Mouse (Mus musculus) c-Kit-positive CD71-negative TER-119-negative erythroid progenitor cells, embryonic 14.5 days (primary cell): ENCODE measurements around the gene Tnfrsf11a.
"Not testable (repeated sequence)": the region's sequence is repeated elsewhere in the genome, so short reads cannot be mapped to it uniquely, and the experiment has no call there.

Experiments used
- DNase-seq: peaks from one replicate; pipeline ENCODE4 v3.0.0-alpha.2; 2013; ENCODE audit warnings: low read depth

Tnfrsf11a gene

DNA sequence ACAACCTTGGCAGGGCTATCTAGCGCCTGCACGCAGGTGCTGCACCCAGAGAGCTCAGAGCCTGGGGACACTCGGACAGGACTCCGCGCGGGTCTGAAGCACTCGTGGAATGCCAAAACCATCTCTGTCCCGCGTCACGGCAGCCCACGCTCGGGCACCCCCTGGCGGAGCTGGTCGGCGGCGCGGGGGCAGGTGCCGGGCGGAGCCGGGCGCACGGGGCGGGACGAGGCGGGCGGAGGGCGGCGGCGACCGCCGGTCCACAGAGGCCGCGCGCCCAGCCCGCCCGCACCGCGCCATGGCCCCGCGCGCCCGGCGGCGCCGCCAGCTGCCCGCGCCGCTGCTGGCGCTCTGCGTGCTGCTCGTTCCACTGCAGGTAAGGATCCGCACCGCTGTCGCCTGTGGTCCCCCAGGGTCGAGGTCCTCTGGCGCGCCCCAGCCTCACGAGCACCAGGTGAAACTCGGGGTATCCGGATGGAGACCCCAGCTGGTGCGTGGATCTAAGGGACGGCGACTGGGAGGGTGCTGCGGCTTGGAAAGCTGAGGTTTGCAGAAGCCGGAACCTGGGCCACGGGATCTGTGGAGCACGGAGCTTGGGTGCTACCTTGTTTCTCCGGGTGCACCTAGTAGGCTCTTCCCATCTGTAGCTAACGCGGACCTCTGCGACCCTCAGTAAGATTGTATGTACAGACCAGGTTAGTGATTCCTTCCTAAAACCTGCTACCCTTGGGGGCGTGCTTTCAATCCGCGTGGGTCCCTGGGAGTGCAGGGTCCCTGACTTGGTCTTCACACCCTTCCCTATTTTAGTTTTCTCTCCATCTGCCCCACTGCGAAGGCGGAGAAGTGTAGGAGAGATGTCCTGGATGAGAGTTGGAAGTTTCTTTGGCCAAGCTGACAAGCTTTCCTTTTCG lies at the start of gene Tnfrsf11a:
Gene Tnfrsf11a, plus strand, starts transcription at position 262 of the 908 bp plus-strand sequence.
- no peak for DNase-seq

DNA sequence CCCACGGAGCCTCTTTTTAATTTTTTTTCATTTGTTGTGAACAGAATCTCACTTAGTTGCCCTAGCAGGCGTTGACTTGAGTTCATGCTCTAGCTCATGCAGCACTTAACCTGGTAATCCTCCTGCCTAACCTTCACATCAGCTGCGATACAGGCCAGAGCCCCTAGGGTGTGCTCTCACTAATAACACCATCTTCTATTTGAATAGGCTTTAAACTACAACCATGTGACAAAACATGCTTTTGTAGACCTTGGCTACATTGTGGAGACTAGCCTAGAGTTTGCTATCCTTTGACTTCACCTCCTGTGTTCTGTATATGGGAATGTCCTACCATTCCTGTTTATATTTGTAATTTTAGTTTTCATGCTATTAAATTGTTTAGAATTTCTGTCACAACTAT lies 45.2 kb upstream of the Tnfrsf11a start:
- no peak for DNase-seq

- DNase-seq = no peak
Observed at GRCm38 (mm10) chr1:105738334-105738733, 42.2 kb upstream of the Tnfrsf11a start.

DNA sequence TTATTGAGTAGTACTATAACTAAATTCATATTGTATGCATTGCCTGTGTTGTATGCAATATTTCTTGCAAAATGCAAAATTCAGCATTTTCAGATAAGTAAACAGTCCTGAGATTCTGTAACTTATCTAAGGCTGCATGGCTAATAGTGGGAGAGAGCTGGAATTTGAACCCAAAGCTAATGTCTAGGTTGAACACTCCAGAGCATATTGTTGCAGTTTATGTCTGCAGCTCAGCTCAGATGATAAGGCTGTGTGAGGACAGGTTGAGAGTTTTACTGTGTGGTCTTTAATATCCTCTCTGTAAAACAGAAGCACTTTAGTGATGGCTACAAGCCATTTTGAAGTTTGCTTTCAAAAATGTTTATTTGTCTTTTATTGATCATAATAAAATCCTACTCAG lies 41.0 kb upstream of the Tnfrsf11a start:
- no peak for DNase-seq

GRCm38 (mm10) chr1:105742481-105742880 lies 38.0 kb upstream of the Tnfrsf11a start:
- DNase-seq = no peak

- DNase-seq = no peak
Observed at GRCm38 (mm10) chr1:105746444-105746843, 34.1 kb upstream of the Tnfrsf11a start.

GRCm38 (mm10) chr1:105746858-105747596 lies 33.5 kb upstream of the Tnfrsf11a start:
- DNase-seq = no peak

DNA sequence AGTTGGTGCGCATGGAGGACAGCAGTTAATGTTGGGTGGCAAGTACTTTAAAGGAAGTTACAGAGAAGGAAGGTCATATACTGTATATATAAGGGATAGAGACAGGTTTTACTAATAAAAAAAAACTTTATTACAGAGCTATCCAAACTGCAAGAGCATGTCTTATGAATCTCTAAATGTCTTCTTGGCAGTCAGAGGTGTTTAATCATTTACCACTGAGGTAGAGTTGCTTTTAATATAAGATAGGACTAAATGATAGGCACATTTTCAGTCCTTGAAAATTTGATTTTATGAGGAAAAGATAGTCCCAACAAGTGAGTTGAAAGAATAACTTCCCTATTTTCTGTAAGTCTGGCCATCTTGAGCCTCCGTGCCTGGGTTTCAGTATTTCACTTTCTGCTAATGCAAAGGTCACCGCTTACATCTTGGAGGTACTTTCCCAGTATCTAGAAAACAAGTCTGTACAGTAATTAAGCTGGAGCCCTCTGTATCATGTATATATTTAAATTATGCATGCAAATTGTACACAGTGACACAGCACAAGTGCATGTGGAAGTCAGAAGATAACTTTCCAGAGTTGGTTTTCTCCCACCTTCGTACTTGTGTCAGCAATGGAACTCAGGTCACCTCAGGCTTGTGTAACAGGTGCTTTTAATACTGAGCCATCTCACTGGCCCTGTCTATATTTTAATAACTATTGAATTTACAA lies 32.3 kb upstream of the Tnfrsf11a start:
- DNase-seq = no peak

DNA sequence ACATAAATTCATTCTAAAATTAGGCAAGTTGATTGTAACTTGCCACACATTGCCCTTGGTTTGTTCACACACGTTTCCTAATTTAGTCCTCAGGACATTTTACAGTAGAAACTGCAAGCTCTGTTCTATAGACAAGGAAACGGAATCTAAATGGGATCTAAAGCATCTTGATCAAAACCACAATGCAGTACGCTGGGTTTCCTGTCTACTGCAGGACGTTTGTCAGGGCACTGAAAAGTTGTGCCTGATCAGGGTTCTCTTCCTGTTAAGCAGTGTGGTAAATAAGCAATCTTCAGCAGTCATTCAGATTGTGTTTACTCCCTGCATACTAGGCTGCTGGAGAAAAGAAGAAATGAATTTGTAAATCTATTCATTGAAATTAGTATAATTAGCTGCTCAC lies 28.3 kb upstream of the Tnfrsf11a start:
- no peak for DNase-seq

DNA sequence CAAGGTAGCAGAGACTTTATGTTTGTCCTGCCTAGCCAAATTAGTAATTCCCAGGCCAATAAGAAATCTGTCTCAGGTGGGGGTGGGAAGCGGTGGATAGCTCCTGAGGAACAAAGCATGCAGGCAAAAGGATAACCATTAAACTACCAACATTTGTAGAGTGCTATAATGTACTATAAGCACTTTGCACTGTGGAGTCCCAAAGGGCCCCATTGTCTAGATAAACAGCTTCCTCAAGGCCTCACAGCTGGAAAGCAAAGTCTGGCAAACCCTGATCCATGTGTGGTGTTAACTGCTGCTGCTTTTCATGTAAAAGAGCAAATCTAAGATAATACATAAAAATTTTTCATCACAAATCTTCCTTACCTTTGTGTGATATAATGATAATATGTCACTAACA lies 27.6 kb upstream of the Tnfrsf11a start:
- no peak for DNase-seq

DNA sequence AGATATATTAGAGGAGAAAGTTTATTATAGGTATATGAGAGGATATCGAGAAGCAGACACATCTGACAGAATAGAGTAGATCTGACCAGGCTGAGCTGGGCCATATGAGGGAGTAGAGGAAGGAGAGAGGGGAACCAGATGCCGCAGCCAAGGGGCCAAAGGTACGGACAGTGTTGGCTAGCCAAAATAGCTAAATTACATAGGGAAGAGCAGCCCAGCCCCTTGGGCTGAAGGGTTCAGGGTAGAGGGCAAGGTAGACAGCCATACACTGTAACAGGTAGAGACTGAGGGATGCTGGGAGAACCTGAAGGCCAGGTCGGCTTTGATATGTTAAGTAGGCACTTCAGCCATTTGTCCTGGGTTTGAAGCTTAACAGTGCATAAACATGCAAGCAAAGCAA lies 21.7 kb upstream of the Tnfrsf11a start:
- DNase-seq = no peak

GRCm38 (mm10) chr1:105759422-105760165 lies 20.9 kb upstream of the Tnfrsf11a start:
- no peak for DNase-seq

GRCm38 (mm10) chr1:105765586-105765985 lies 14.9 kb upstream of the Tnfrsf11a start:
- no peak for DNase-seq

GRCm38 (mm10) chr1:105766099-105766498 lies 14.4 kb upstream of the Tnfrsf11a start:
- DNase-seq = not testable (repeated sequence)

DNA sequence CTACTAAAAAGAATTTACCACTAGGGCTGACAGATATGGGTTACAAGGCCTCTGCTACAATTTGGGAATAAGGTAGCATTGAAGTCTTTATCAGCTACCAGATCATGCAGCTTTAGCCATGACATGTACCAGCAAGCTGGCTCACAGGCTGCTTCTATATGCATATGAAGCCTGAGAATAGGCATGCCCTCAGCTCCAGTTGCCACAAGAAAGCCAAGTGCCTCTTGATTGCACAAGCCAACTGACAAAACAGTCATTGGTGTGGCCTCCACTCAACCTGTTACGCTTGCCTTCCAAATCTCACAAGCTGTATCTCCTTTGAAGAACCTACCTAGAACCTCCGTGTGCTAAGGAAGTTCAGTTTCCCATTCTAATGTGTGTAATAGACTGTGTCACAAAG lies 12.1 kb upstream of the Tnfrsf11a start:
- no peak for DNase-seq

DNA sequence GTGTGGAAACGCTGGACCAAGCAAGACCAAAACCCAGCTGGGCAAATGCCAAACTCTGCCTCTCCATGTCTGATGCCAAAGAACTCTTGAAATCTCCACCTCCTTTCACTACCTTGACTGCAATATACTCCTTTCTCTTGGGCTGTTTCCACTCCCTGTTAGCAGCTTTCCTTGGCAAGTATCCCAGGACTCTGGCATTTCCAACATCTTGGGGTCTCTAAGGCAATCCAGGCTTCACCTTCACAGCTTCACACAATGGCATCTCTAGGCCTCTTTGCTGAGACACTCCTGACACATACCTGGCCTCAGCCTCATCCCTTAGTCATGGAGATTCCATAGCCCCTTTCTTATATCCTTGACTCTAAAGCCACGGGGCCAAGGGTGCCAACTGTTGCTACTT lies 9.8 kb upstream of the Tnfrsf11a start:
- DNase-seq = no peak

- DNase-seq = no peak
Observed at GRCm38 (mm10) chr1:105776426-105776825, 4.1 kb upstream of the Tnfrsf11a start.

DNA sequence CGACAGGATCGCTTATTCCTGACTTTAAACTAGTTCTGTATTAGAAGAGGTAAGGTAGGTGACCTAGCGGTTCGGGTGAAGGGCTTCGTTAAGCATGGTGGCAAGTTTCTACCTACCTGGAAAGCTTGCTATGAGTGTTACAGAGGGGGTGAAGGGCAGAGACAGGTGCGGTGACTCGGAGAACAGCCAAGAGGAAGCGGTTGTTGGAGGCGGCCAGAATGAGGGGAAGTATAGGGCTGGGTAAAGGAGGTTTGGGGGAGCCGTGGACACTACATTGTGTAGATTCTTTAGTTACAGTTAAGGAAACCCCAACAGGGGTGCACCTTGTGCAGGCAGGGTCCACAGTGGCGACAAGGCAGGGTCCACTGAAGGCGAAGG lies 450 bp upstream of the Tnfrsf11a start:
- DNase-seq = no peak

DNA sequence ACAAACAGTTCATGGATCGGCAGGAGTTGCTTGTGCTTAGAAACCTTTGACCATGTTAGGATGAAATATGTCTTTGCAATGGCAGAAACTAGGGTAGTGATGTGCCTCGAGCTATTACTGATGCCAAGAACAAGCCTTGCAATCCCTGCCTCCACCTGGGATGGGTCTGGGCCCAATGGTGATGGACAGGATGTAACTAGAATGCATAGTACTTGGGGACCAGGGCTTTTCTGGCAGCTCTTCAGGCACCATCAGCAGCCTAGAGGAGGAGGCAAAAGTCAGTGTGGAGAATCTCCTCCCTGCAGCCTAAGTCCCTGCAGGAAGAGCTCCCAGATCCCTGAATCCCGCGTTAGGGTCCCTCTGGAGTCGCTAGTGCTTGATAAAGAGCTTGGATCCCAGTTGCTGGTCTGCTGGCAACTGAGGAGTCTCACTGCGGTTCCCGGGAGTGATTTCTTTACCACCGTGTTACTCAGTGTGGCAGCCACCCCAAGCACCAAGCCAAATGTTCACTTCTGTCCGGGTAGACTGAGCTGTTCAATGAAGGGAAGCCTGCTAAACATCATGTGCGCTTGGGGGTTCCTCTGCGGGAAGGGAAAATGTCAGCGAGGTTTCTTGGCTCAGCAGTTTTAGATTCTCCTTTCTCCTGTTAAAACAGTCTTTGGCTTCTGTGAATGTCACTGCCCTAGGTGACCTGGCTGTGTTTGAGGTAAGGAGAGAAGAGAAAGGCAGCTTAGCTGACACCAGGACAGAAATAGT lies 1.1 kb downstream of the Tnfrsf11a start:
- no peak for DNase-seq

DNA sequence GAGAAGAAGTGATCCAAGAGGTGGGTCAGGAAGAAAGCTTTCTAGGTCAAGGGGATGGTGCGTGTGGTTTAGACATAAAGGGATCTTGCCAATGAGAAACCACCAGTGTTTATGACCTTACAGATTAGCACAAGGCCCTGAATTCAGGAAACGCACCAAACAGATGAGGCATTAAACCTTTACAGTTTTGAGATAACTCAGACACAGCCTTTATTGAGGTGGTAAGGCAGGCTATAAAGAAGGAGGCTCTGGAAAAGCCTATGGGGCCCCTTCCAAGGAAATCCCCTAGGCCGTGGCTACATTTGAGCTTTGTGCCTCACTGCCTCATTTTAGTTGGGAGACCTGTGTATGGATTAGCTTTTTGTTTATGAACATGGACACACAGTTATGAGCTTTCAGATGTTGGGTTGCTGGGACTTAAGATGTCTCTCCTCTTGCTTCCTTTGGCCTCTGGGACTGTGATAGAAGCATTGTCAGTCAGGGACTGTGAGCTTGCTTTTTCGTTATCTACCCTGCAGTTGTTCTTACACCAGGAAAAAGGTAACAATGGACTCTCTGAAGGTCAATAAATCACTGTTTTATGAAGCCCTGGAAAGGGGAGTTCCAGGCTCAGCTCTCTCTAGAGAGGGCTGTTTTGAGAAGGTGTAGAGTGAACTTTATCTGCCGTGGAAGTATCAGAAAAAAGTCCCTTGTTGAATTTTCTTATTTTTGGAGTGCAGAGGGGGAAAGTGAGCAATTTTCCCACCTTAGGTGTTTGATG lies 3.9 kb downstream of the Tnfrsf11a start:
- DNase-seq = no peak
